Mouse (Mus musculus): ENCODE results near the gene Phf10.
"Not testable (repeated sequence)": the region's sequence is repeated elsewhere in the genome, so short reads cannot be mapped to it uniquely, and the experiment has no call there.

The Phf10 gene

GRCm38 (mm10) chr17:14943009-14943728 is 17.9 kb downstream of the Phf10 start, which contains the start of the genes Wdr27 and 1600012H06Rik:
Gene Wdr27, minus strand, starts transcription at chr17:14943158.
Gene 1600012H06Rik, plus strand, starts transcription at chr17:14943184.
- DNase-seq (ENCODE audit: extremely low spot score), result peak; percentile 98

GRCm38 (mm10) chr17:14942181-14942580 is 18.9 kb downstream of the Phf10 start:
- not testable (repeated sequence) for DNase-seq (ENCODE audit: extremely low spot score)

GRCm38 (mm10) chr17:14935841-14936605 is 25.1 kb downstream of the Phf10 start:
- DNase-seq (ENCODE audit: extremely low spot score), result no peak

- DNase-seq (ENCODE audit: extremely low spot score), result not testable (repeated sequence)
These were observed 25.8 kb downstream of the Phf10 start for GRCm38 (mm10) chr17:14935280-14935679.

- DNase-seq (ENCODE audit: extremely low spot score), result no peak
These were observed 29.6 kb downstream of the Phf10 start for GRCm38 (mm10) chr17:14931469-14931868.

GRCm38 (mm10) chr17:14930697-14931096 is 30.4 kb downstream of the Phf10 start:
- DNase-seq (ENCODE audit: extremely low spot score), result no peak

- DNase-seq (ENCODE audit: extremely low spot score), result no peak
These were observed 32.4 kb downstream of the Phf10 start for GRCm38 (mm10) chr17:14928631-14929030.

GRCm38 (mm10) chr17:14927644-14928218 is 33.3 kb downstream of the Phf10 start:
- no peak for DNase-seq (ENCODE audit: extremely low spot score)

- DNase-seq (ENCODE audit: extremely low spot score), result no peak
These were observed 39.5 kb downstream of the Phf10 start for GRCm38 (mm10) chr17:14921582-14921981.

GRCm38 (mm10) chr17:14917866-14918265 is 43.2 kb downstream of the Phf10 start:
- DNase-seq (ENCODE audit: extremely low spot score), result no peak

GRCm38 (mm10) chr17:14914401-14914800 is 46.7 kb downstream of the Phf10 start:
- no peak for DNase-seq (ENCODE audit: extremely low spot score)

- no peak for DNase-seq (ENCODE audit: extremely low spot score)
These were observed 48.1 kb downstream of the Phf10 start for GRCm38 (mm10) chr17:14912981-14913380.

- DNase-seq (ENCODE audit: extremely low spot score), result no peak
These were observed 48.7 kb downstream of the Phf10 start for GRCm38 (mm10) chr17:14912420-14912819.

GRCm38 (mm10) chr17:14910771-14911170 is 50.3 kb downstream of the Phf10 start:
- DNase-seq (ENCODE audit: extremely low spot score), result no peak

- no peak for DNase-seq (ENCODE audit: extremely low spot score)
These were observed 51.7 kb downstream of the Phf10 start for GRCm38 (mm10) chr17:14909331-14909730.

- no peak for DNase-seq (ENCODE audit: extremely low spot score)
These were observed 53.9 kb downstream of the Phf10 start for GRCm38 (mm10) chr17:14907136-14907535.

- no peak for DNase-seq (ENCODE audit: extremely low spot score)
These were observed 54.5 kb downstream of the Phf10 start for GRCm38 (mm10) chr17:14906611-14907010.

- DNase-seq (ENCODE audit: extremely low spot score), result peak; percentile 69
These were observed 56.3 kb downstream of the Phf10 start for GRCm38 (mm10) chr17:14904637-14905265.

GRCm38 (mm10) chr17:14904206-14904605 is 56.9 kb downstream of the Phf10 start:
- DNase-seq (ENCODE audit: extremely low spot score), result no peak

- no peak for DNase-seq (ENCODE audit: extremely low spot score)
These were observed 57.9 kb downstream of the Phf10 start for GRCm38 (mm10) chr17:14903212-14903611.

- no peak for DNase-seq (ENCODE audit: extremely low spot score)
These were observed 62.1 kb downstream of the Phf10 start for GRCm38 (mm10) chr17:14898972-14899371.

- DNase-seq (ENCODE audit: extremely low spot score), result not testable (repeated sequence)
These were observed 66.0 kb downstream of the Phf10 start for GRCm38 (mm10) chr17:14895058-14895457.
